Mouse (Mus musculus): ENCODE data around the gene Pomgnt2. TPM values are rescaled to one million over a fixed set of nuclear protein-coding genes. Genes with fewer than 3 reads are reported as not detected.

The Pomgnt2 gene
- polyA plus RNA-seq (2012; rRNA removed) = 4.3 and 4.5 TPM in 2 replicates

DNA sequence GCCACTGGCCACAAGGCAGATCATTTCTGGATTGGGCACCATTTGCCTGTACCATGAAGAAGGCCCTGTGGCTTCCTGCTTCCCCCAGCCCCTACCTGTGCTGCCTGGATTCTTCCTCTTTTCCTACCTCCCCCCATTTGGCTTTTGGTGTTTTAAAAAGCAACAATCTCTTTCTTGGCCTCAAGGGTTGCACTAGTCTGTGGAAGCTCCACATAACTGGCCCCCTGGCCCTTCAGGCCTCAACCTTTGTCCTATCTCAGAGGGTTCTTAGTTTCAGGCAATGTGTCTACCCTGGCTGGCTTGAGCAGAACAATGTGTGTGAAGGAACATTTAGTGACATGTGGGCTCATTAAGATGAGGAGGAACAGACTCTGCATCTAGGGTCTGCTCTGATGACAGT, at the start of gene Pomgnt2:
Pomgnt2 (minus strand) TSS at position 101 of the 400 bp plus-strand sequence.

DNA sequence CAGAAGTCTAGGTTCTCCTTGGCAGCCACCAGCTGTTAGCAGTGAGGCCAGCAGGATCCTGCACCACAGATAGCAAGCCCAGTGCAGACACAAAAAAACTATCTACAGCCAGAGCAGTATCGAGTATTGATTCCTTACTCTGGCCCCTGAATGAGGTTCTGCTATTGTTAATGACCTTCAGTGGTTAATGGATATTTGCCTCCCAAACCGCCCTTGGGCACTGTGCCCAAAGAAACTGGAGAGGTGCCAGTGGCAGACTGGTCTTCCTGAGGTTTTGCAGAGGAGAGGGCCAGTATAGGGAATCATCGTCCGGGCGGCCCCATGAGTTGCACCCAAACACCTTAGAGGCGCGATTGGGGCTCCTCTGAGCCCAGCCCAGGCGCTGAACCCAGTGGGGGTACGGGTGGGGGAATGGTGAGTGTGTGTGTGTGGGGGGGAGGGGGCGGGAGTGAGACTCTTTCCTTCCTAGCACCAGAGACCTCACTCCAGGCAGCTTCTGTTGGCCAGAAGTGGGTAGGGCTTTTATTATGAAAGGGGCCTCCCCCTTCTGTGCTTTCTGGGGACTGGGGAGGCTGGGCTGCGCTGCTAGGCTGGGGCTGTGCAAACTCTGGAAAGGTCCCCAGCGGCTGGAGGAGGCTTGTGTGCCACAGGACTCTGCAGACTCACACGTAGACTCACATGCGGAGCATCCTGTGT, 46.3 kb downstream of the Pomgnt2 start, which contains the start of gene Fam198a:
Fam198a (plus strand) TSS at position 571 of the 696 bp plus-strand sequence.

Other genes starting within 250 kb of the Pomgnt2 start
- 2.5 and 2.9 TPM in 2 replicates for gene Zfp651, start 237.8 kb downstream of the Pomgnt2 start, polyA plus RNA-seq (2012; rRNA removed)
- gene Klhl40, start 219.5 kb downstream of the Pomgnt2 start, polyA plus RNA-seq (2012; rRNA removed) = 0.04 TPM in 1 of 2 replicates, not detected in the other
- gene Hhatl, start 204.6 kb downstream of the Pomgnt2 start, polyA plus RNA-seq (2012; rRNA removed) = 0.03 and 0.06 TPM in 2 replicates
- 0.01 and 0.03 TPM in 2 replicates for gene Ccdc13, start 157.6 kb downstream of the Pomgnt2 start, polyA plus RNA-seq (2012; rRNA removed)
- gene Higd1a, start 138.7 kb downstream of the Pomgnt2 start, polyA plus RNA-seq (2012; rRNA removed) = 30.3 and 36.7 TPM in 2 replicates
- gene Ackr2, start 98.8 kb downstream of the Pomgnt2 start, polyA plus RNA-seq (2012; rRNA removed) = 0.79 and 1.0 TPM in 2 replicates
- 32.3 and 59.7 TPM in 2 replicates for gene Cyp8b1, start 80.8 kb downstream of the Pomgnt2 start, polyA plus RNA-seq (2012; rRNA removed)
- 0.77 and 0.89 TPM in 2 replicates for gene Fam198a, start 46.1 kb downstream of the Pomgnt2 start, polyA plus RNA-seq (2012; rRNA removed)
- gene Snrk, start 120.2 kb upstream of the Pomgnt2 start, polyA plus RNA-seq (2012; rRNA removed) = 21.1 and 25.9 TPM in 2 replicates